Mouse (Mus musculus): ENCODE measurements at regions not wholly inside any gene's neighbourhood (a gene's known extent, or its start where the extent isn't known, plus 50 kb on each side); places are given as distances from the start of the nearest gene placed in this dataset.

- DNase-seq = no peak
Measured at GRCm38 (mm10) chr12:90946528-90946918, 208.3 kb upstream of the Dio2 start.

GRCm38 (mm10) chr12:90945743-90946527, 207.7 kb upstream of the Dio2 start:
- DNase-seq = no peak

- no peak for DNase-seq
Measured at GRCm38 (mm10) chr12:90932684-90933083, 194.4 kb upstream of the Dio2 start.

- no peak for DNase-seq
Measured at GRCm38 (mm10) chr12:90932201-90932600, 194.0 kb upstream of the Dio2 start.

- DNase-seq = peak; percentile 17
Measured at GRCm38 (mm10) chr12:90930091-90930715, 192.0 kb upstream of the Dio2 start.

- no peak for DNase-seq
Measured at GRCm38 (mm10) chr12:90923603-90924002, 185.4 kb upstream of the Dio2 start.

GRCm38 (mm10) chr12:90923148-90923547, 184.9 kb upstream of the Dio2 start:
- DNase-seq = no peak

- no peak for DNase-seq
Measured at GRCm38 (mm10) chr12:90921227-90921626, 183.0 kb upstream of the Dio2 start.

GRCm38 (mm10) chr12:90915929-90916713, 177.9 kb upstream of the Dio2 start:
- no peak for DNase-seq

GRCm38 (mm10) chr12:90903991-90904390, 165.8 kb upstream of the Dio2 start:
- DNase-seq = peak; percentile 61

- no peak for DNase-seq
Measured at GRCm38 (mm10) chr12:90893655-90894370, 155.6 kb upstream of the Dio2 start.

GRCm38 (mm10) chr12:90876230-90877005, 138.2 kb upstream of the Dio2 start:
- DNase-seq = no peak

- no peak for DNase-seq
Measured at GRCm38 (mm10) chr12:90874840-90875239, 136.6 kb upstream of the Dio2 start.

- no peak for DNase-seq
Measured at GRCm38 (mm10) chr12:90873959-90874358, 135.7 kb upstream of the Dio2 start.

- peak; percentile 9 for DNase-seq
Measured at GRCm38 (mm10) chr12:90866597-90866996, 128.4 kb upstream of the Dio2 start.

- no peak for DNase-seq
Measured at GRCm38 (mm10) chr12:90862632-90863031, 124.4 kb upstream of the Dio2 start.

- DNase-seq = peak; percentile 10
Measured at GRCm38 (mm10) chr12:90857746-90858145, 119.5 kb upstream of the Dio2 start.

GRCm38 (mm10) chr12:90810666-90811065, 72.4 kb upstream of the Dio2 start:
- DNase-seq = no peak

GRCm38 (mm10) chr12:90790562-90790961, 52.3 kb upstream of the Dio2 start:
- DNase-seq = no peak

Data from lung, postnatal 10 days (tissue).